Mouse (Mus musculus) CH12.LX (cell line): ENCODE measurements around the gene Rmdn2. TPM values are rescaled to one million over a fixed set of nuclear protein-coding genes. Genes with fewer than 3 reads are reported as not detected.

ENCODE experiments used
- DNase-seq: peaks from one replicate; pipeline ENCODE4 v3.0.0-alpha.2; 2013; ENCODE audit errors: extremely low read depth
- H3K27ac ChIP-seq: 2 replicates; pipeline ENCODE4 v1.5.1; 2012; ENCODE audit warnings: low read depth, mild to moderate bottlenecking, control low read depth, moderate library complexity; ENCODE audit not compliant: insufficient read depth
- H3K27me3 ChIP-seq: replicated peaks from 2 replicates; pipeline ENCODE3; 2012; ENCODE audit warnings: inconsistent platforms
- H3K36me3 ChIP-seq, 2 experiments: replicated peaks in 1 of 2; 2 replicates each; pipeline versions ENCODE3 to v1.6.1; 2012; ENCODE audit warnings: inconsistent platforms in 1 of 2, low read length in 1 of 2, mild to moderate bottlenecking in 1 of 2, mixed read lengths in 1 of 2, moderate library complexity in 1 of 2; ENCODE audit not compliant: control insufficient read depth in 1 of 2, insufficient read depth in 1 of 2
- H3K4me1 ChIP-seq, 2 experiments: 2 replicates each; pipeline ENCODE4 v1.6.1; 2012; ENCODE audit warnings: inconsistent platforms in 1 of 2, moderate library complexity in 1 of 2; ENCODE audit not compliant: insufficient read depth in 2 of 2, control insufficient read depth in 1 of 2
- H3K4me2 ChIP-seq: 2 replicates; pipeline ENCODE4 v1.6.1; 2012; ENCODE audit warnings: low read depth, mild to moderate bottlenecking, control low read depth; ENCODE audit not compliant: poor library complexity, insufficient read depth, severe bottlenecking
- H3K4me3 ChIP-seq, 3 experiments: fragments of 150-350 bp in 1 of 3; sonication (generic) in 1 of 3; replicated peaks in 1 of 3; 2 replicates each; pipeline versions ENCODE3 to v1.5.1; 2011 to 2012; ENCODE audit warnings: low read depth in 2 of 3, low read length in 2 of 3, mild to moderate bottlenecking in 2 of 3, moderate library complexity in 2 of 3, control low read depth in 1 of 3, improper control_type of control experiment in 1 of 3, inconsistent platforms in 1 of 3, mixed read lengths in 1 of 3; ENCODE audit not compliant: poor library complexity in 1 of 3
- H3K79me2 ChIP-seq: replicated peaks from 2 replicates; pipeline ENCODE4 v1.6.1; 2012; ENCODE audit warnings: mild to moderate bottlenecking, moderate library complexity; ENCODE audit not compliant: control insufficient read depth, poor library complexity, insufficient read depth, severe bottlenecking; ENCODE audit errors: extremely low read depth
- H3K9ac ChIP-seq: 2 replicates; pipeline ENCODE4 v1.6.1; 2012; ENCODE audit warnings: low read depth, mild to moderate bottlenecking, control low read depth, moderate library complexity; ENCODE audit not compliant: insufficient read depth
- H3K9me3 ChIP-seq: replicated peaks from 2 replicates; pipeline ENCODE3; 2012; ENCODE audit warnings: low read length, inconsistent platforms, mixed read lengths
- BHLHE40 ChIP-seq: IDR thresholded peaks from 2 replicates; pipeline ENCODE4 v1.6.1; 2011; ENCODE audit warnings: mild to moderate bottlenecking, low read depth, low read length, improper control_type of control experiment
- CTCF ChIP-seq, 2 experiments: IDR thresholded peaks in 1 of 2; conservative IDR thresholded peaks in 1 of 2; 2 replicates each; pipeline ENCODE4 v1.5.1; 2011 to 2012; ENCODE audit warnings: low read depth in 2 of 2, low read length in 2 of 2, improper control_type of control experiment in 1 of 2, inconsistent platforms in 1 of 2, mild to moderate bottlenecking in 1 of 2, moderate library complexity in 1 of 2
- ELF1 ChIP-seq: IDR thresholded peaks from 2 replicates; pipeline ENCODE4 v1.6.1; 2014; ENCODE audit warnings: low read depth, mild to moderate bottlenecking, inconsistent platforms, low read length, improper control_type of control experiment
- EP300 ChIP-seq: IDR thresholded peaks from 2 replicates; pipeline ENCODE4 v1.6.1; 2011; ENCODE audit warnings: low read length, improper control_type of control experiment
- ETS1 ChIP-seq: conservative IDR thresholded peaks from 2 replicates; pipeline ENCODE4 v1.6.1; 2012; ENCODE audit warnings: low read depth, mild to moderate bottlenecking, inconsistent platforms, low read length, improper control_type of control experiment, moderate library complexity
- GABPA ChIP-seq: IDR thresholded peaks from 2 replicates; pipeline ENCODE4 v1.6.1; 2012; ENCODE audit warnings: low read depth, low read length, improper control_type of control experiment, inconsistent platforms; ENCODE audit not compliant: insufficient replicate concordance
- HCFC1 ChIP-seq: IDR thresholded peaks from 2 replicates; pipeline ENCODE4 v1.6.1; 2012; ENCODE audit warnings: low read depth, mild to moderate bottlenecking, inconsistent platforms, low read length, improper control_type of control experiment
- IRF4 ChIP-seq: IDR thresholded peaks from 2 replicates; pipeline ENCODE4 v1.6.1; 2014; ENCODE audit warnings: low read depth, mild to moderate bottlenecking, inconsistent platforms, low read length, improper control_type of control experiment
- JUND ChIP-seq: conservative IDR thresholded peaks from 2 replicates; pipeline ENCODE4 v1.6.1; 2011; ENCODE audit warnings: low read depth, low read length, improper control_type of control experiment
- KAT2A ChIP-seq: IDR thresholded peaks from 2 replicates; pipeline ENCODE4 v1.6.1; 2012; ENCODE audit warnings: low read length, improper control_type of control experiment, inconsistent platforms; ENCODE audit not compliant: insufficient replicate concordance
- MAFK ChIP-seq: IDR thresholded peaks from 2 replicates; pipeline ENCODE4 v1.6.1; 2011; ENCODE audit warnings: low read length, improper control_type of control experiment; ENCODE audit not compliant: insufficient replicate concordance
- MAX ChIP-seq: IDR thresholded peaks from 2 replicates; pipeline ENCODE4 v1.6.1; 2011; ENCODE audit warnings: low read length, improper control_type of control experiment
- MEF2A ChIP-seq: IDR thresholded peaks from 2 replicates; pipeline ENCODE4 v1.6.1; 2014; ENCODE audit warnings: low read depth, mild to moderate bottlenecking, inconsistent platforms, low read length, improper control_type of control experiment, borderline replicate concordance
- MXI1 ChIP-seq: IDR thresholded peaks from 2 replicates; pipeline ENCODE4 v1.6.1; 2011; ENCODE audit warnings: mild to moderate bottlenecking, low read depth, low read length, improper control_type of control experiment
- MYC ChIP-seq: IDR thresholded peaks from 2 replicates; pipeline ENCODE4 v1.6.1; 2011; ENCODE audit warnings: low read depth, mild to moderate bottlenecking, improper control_type of control experiment, low read length
- NELFE ChIP-seq: IDR thresholded peaks from 2 replicates; pipeline ENCODE4 v1.6.1; 2011; ENCODE audit warnings: low read depth, low read length, improper control_type of control experiment
- NRF1 ChIP-seq: IDR thresholded peaks from 2 replicates; pipeline ENCODE4 v1.6.1; 2014; ENCODE audit warnings: low read depth, mild to moderate bottlenecking, inconsistent platforms, low read length, improper control_type of control experiment, moderate library complexity
- PAX5 ChIP-seq: IDR thresholded peaks from 2 replicates; pipeline ENCODE4 v1.6.1; 2012; ENCODE audit warnings: low read length, inconsistent platforms, mixed read lengths
- POLR2AphosphoS2 ChIP-seq: IDR thresholded peaks from 2 replicates; pipeline ENCODE4 v1.6.1; 2011; ENCODE audit warnings: low read depth, low read length, improper control_type of control experiment
- RAD21 ChIP-seq: IDR thresholded peaks from 2 replicates; pipeline ENCODE4 v1.6.1; 2011; ENCODE audit warnings: low read depth, mild to moderate bottlenecking, low read length, improper control_type of control experiment, moderate library complexity
- RCOR1 ChIP-seq: conservative IDR thresholded peaks from 2 replicates; pipeline ENCODE4 v1.6.1; 2012; ENCODE audit warnings: low read depth, mild to moderate bottlenecking, inconsistent platforms, low read length, improper control_type of control experiment
- SIN3A ChIP-seq: IDR thresholded peaks from 2 replicates; pipeline ENCODE4 v1.6.1; 2012; ENCODE audit warnings: low read length, improper control_type of control experiment, inconsistent platforms
- SMC3 ChIP-seq: IDR thresholded peaks from 2 replicates; pipeline ENCODE4 v1.6.1; 2011; ENCODE audit warnings: low read depth, low read length, improper control_type of control experiment
- TBP ChIP-seq: conservative IDR thresholded peaks from 2 replicates; pipeline ENCODE4 v1.6.1; 2011; ENCODE audit warnings: low read depth, low read length, improper control_type of control experiment
- TCF12 ChIP-seq: IDR thresholded peaks from 2 replicates; pipeline ENCODE4 v1.6.1; 2014; ENCODE audit warnings: low read depth, mild to moderate bottlenecking, inconsistent platforms, low read length, improper control_type of control experiment
- USF1 ChIP-seq: IDR thresholded peaks from 2 replicates; pipeline ENCODE4 v1.6.1; 2014; ENCODE audit warnings: low read depth, mild to moderate bottlenecking, inconsistent platforms, low read length, improper control_type of control experiment
- USF2 ChIP-seq: conservative IDR thresholded peaks from 2 replicates; pipeline ENCODE4 v1.6.1; 2011; ENCODE audit warnings: low read depth, low read length, improper control_type of control experiment
- ZC3H11A ChIP-seq: IDR thresholded peaks from 2 replicates; pipeline ENCODE4 v1.6.1; 2012; ENCODE audit warnings: low read depth, mild to moderate bottlenecking, inconsistent platforms, low read length, improper control_type of control experiment
- ZKSCAN1 ChIP-seq: IDR thresholded peaks from 2 replicates; pipeline ENCODE4 v1.6.1; 2012; ENCODE audit warnings: low read depth, inconsistent platforms, low read length, improper control_type of control experiment, borderline replicate concordance
- ZMIZ1 ChIP-seq: IDR thresholded peaks from 2 replicates; pipeline ENCODE4 v1.6.1; 2012; ENCODE audit warnings: low read depth, mild to moderate bottlenecking, inconsistent platforms, low read length, improper control_type of control experiment
- ZNF384 ChIP-seq: IDR thresholded peaks from 2 replicates; pipeline ENCODE4 v1.6.1; 2012; ENCODE audit warnings: low read depth, low read length, improper control_type of control experiment, inconsistent platforms
- dilution Hi-C: fragments of 300-500 bp; cut with MboI; formaldehyde crosslinking; loops from 2 replicates; pipeline ENCODE4 v1.14.3; 2020; ENCODE audit warnings: low sequenced_read_pairs; ENCODE audit not compliant: extremely low pct_unique_long_range_greater_than_20kb, extremely low pct_ligation_motif_present
- in situ Hi-C: fragments of 300-500 bp; cut with MboI; formaldehyde crosslinking; loops from 3 replicates; pipeline ENCODE4 v1.14.3; 2019; ENCODE audit warnings: low sequenced_read_pairs, low pct_ligation_motif_present, low pct_unique_long_range_greater_than_20kb, mixed read lengths
- polyA plus RNA-seq: library from polyadenylated mRNA; unstranded; fragments of >175 nt; gene quantifications from 2 replicates; pipeline ENCODE4 v1.2.1, GENCODE M21; 2012; ENCODE audit warnings: low read depth; ENCODE audit not compliant: insufficient read length
- total RNA-seq, 2 experiments: library from RNA; depleted of rRNA; stranded (reverse); fragments of 300-350 nt in 1 of 2; fragments of >200 nt in 1 of 2; gene quantifications; 2 replicates each; pipeline ENCODE4 v1.2.3; 2012 to 2014

Gene Rmdn2
- total and polyA plus RNA-seq, 3 experiments, result 0.59 to 3.0 (median 2.2) TPM

DNA sequence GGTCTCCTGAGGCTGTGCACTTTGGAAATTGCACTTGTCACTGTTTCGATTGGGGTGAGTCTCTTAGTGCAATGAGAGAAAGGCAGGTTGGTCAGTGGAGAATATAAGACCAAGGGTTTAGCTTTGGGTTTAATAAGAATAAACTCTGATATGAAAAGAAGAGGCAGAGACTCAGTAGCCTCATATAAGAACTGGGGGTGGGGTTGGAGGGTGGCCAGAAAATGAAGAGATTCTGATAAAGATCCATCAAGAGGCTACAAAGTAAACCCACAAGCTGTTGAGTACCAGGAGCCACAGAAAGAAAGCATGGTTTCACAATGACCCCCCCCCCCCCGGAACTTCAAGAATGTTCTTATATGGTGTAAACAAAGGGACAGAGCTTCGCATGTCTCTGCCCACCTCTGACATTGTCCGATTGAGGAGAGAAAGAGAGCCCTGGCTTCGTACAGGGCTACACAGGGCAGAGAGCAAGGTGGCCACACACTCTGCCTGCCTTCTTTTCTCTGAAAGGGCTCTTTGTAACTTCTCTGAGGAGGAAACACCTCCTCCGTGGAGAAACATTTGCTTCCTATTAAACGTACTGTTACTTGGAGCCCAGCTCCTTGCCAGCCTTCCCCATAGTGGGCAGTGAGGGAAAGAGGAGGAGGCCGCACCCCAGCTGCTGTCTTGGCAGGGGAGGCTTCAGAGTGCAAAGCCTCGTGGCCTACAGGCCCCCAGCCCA is 46.3 kb upstream of the Rmdn2 start:
- dilution Hi-C loops, result no loop called here
- no peak for TF ChIP-seq MYC
- TF ChIP-seq ETS1, result no peak
- TF ChIP-seq MAFK, result no peak
- TF ChIP-seq ZC3H11A, result no peak
- no peak for TF ChIP-seq IRF4
- no peak for TF ChIP-seq ZMIZ1
- no peak for TF ChIP-seq USF2
- TF ChIP-seq BHLHE40, result no peak
- no peak for TF ChIP-seq MEF2A
- TF ChIP-seq SMC3, result no peak
- no peak for TF ChIP-seq RAD21
- no peak for TF ChIP-seq SIN3A
- TF ChIP-seq MAX, result no peak
- TF ChIP-seq PAX5, result no peak
- TF ChIP-seq TCF12, result no peak

DNA sequence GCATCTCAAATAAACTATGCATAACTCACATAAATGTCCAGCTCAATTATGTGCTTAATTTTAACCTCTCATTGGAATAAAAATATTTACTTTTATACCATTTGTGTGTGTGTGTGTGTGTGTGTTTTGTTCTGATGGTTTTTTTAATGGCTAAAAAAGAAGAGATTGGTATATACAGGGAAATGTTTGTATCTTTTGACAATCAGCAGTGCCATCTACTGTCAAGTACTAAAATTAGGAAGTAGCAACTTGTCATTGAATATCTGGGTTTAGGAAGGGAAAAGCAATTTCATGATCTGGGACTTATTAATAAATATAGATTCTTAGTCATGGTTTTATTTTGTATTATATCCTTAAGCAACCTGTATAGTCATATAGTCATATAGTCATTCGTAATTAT is 43.3 kb upstream of the Rmdn2 start:
- DNase-seq, result peak; percentile 25
- in situ Hi-C loops (loop anchor here (25.0 kb wide), 1 partner anchor 206 kb away; the partner anchor contains the start of gene Cdc42ep3), dilution Hi-C loops (no loop called here)
- H3K27ac ChIP-seq, result no peak overlapping the region
- no peaks in the 10 kb centered on the region for H3K36me3 ChIP-seq
- H3K27me3 ChIP-seq, result no peaks in the 10 kb centered on the region
- H3K4me3 ChIP-seq, result no peak overlapping the region
- peaks cover 0 to 8% of the 10 kb centered on the region in 2 experiments; a peak in 1 of 4 replicates for H3K4me1 ChIP-seq
- no peak for TF ChIP-seq SIN3A
- no peak for TF ChIP-seq KAT2A
- no peak for TF ChIP-seq NELFE
- no peak for TF ChIP-seq ELF1
- no peak for TF ChIP-seq RCOR1
- no peak for TF ChIP-seq TCF12
- TF ChIP-seq ZMIZ1, result no peak
- no peak for TF ChIP-seq EP300
- no peak for TF ChIP-seq TBP
- no peak for TF ChIP-seq ZKSCAN1
- 0 out of 2 replicates have a peak, but pooled peaks have one; percentile 11 for TF ChIP-seq ZNF384
- TF ChIP-seq RAD21, result peak; percentile 73
- peak; percentile 57 for TF ChIP-seq SMC3
- no peak for TF ChIP-seq HCFC1
- no peak for TF ChIP-seq MAX
- no peak for TF ChIP-seq NRF1
- TF ChIP-seq ZC3H11A, result peak; percentile 41; the same call in 1 of the 2 replicates
- TF ChIP-seq JUND, result no peak
- TF ChIP-seq GABPA, result no peak
- no peak for TF ChIP-seq BHLHE40
- no peak for TF ChIP-seq MXI1
- no peak for TF ChIP-seq POLR2AphosphoS2
- no peak for TF ChIP-seq USF1
- TF ChIP-seq ETS1, result no peak
- peak in 1 of 2 experiments; percentile 66; a peak in 2 of 4 replicates for TF ChIP-seq CTCF (conservative IDR thresholded peaks at IDR 0.05 in 1 of 2, IDR thresholded peaks at IDR 0.05 in 1 of 2; ENCODE audit: low read depth in 2 of 2, low read length in 2 of 2)
- no peak for TF ChIP-seq MAFK
- H3K9ac ChIP-seq, result no peak overlapping the region
- H3K4me2 ChIP-seq, result no peak overlapping the region
- H3K79me2 ChIP-seq, result no peaks in the 10 kb centered on the region
- H3K9me3 ChIP-seq, result no peaks in the 10 kb centered on the region

More for the DNA sequence above, 46.3 kb upstream of the Rmdn2 start:
- in situ Hi-C loops, result loop anchor here (25.0 kb wide), 1 partner anchor 203 kb away; the partner anchor contains the start of gene Cdc42ep3
- no peaks in the 10 kb centered on the region for H3K27me3 ChIP-seq
- no peak overlapping the region for H3K4me3 ChIP-seq
- peaks cover 0 to 8% of the 10 kb centered on the region in 2 experiments; a peak in 1 of 4 replicates for H3K4me1 ChIP-seq
- no peak overlapping the region for H3K4me2 ChIP-seq
- H3K79me2 ChIP-seq, result no peaks in the 10 kb centered on the region
- H3K9ac ChIP-seq, result no peak overlapping the region
- DNase-seq, result no peak
- H3K27ac ChIP-seq, result no peak overlapping the region
- H3K9me3 ChIP-seq, result peaks cover 4% of the 10 kb centered on the region
- H3K36me3 ChIP-seq, result no peaks in the 10 kb centered on the region
